Mouse (Mus musculus): Measurements from ENCODE around the gene Pax5. TPM values are rescaled to one million over a fixed set of nuclear protein-coding genes. Genes with fewer than 3 reads are reported as not detected.
"Not testable (repeated sequence)": the region's sequence is repeated elsewhere in the genome, so short reads cannot be mapped to it uniquely, and the experiment has no call there.

Gene Pax5
- total RNA-seq (2021) = under 1 TPM; 0.05 to 0.99 TPM

GRCm38 (mm10) chr4:44709740-44710700, at the start of gene Pax5:
Gene Pax5 (minus strand): TSS chr4:44710487.
- DNase-seq = no peak

DNA sequence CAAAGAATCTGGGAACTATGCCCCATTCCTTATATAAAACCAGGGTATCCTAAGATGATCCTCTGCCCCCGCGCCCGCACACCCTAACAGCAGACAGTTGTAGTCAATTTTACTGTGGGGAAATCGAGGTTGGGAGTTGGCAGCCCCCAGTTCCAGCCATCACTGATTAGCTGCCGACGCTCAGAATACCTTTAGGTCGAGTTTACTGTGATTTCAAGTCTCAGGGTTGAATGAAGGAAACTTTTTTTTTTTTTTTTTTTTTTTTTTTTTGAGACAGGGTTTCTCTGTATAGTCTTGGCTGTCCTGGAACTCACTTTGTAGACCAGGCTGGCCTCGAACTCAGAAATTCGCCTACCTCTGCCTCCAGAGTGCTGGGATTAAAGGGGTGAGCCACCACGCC, 46.8 kb upstream of the Pax5 start:
- not testable (repeated sequence) for DNase-seq

DNA sequence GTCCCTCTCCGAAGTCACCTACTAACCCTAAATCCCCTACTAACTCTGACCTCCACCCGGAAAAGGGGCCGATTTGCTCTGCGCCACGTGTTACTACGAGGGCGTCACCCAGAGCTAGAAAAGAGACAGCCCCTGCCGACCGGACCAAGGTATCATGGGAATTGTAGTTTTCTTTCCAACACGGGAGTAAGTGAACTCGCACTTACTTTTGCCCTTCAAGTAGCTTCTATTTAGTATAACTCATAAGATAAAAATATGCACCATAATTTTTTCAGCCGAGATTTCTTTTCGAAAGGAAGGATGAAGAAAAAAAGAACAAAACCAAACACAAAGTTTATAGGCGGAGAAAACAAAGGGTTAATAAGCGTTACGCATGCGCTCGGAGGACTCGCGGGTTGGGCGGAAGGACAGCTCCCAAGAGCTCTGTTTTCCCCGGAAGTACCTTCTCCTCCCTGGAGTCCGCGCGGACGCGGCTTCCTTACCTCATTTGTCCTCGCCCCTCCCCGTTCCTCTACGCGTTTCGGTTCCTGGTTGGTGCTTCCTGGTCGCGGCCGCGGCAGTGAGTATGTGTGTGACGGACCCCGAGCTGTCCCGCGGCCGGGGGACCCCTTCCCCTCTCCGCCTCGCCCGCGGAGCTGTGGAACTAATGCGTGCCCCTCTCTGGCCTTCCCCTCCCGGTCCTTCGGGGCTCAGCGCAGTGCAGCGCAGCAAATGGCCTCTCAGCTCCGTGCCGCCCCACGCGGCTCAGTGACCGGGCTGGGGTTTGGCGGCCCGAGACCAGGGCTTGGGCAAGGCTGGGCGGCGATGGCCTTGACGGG, 46.1 kb upstream of the Pax5 start:
- peak; percentile 92 to 93 for DNase-seq

- no peak for DNase-seq
Observed at GRCm38 (mm10) chr4:44755553-44756133, 45.4 kb upstream of the Pax5 start, which contains the start of gene Zcchc7. Gene Zcchc7 (plus strand): TSS chr4:44755877.

DNA sequence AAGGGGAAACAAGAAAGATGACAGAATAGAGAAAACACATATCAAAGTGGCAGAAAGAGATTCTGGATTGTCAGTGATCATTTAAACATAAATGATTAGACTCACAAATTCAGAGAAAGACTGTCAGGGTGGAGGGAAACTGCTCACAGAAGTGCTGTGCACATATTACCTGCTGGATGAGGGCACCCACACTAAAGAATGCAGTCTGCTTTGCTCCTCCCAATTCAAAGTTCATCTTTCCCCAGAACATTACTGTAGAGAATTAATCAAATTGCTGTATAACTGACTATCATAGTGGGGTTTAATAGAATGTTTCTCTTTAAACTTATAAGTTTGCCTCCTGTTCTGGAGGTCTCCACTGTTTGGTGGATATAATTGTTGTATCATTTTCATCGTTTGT, 30.2 kb upstream of the Pax5 start:
- no peak for DNase-seq

- DNase-seq = no peak
Observed at GRCm38 (mm10) chr4:44721237-44721636, 10.9 kb upstream of the Pax5 start.

DNA sequence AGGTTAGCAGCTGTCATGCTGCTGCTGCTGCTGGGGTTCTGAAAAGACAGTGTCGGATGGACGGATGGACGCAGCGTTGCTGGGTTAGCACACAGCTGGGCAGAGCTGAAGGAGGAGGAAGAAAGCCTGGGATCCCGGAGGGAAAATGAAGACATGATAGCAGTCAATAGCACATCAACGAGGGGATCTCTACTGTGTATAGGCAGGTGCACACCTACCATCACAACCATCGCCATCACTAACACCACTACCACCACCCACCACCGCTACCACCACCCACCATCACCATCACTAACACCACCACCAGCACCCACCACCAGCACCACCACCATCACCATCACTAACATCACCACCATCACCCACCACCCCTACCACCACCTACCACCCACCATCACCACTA, 9.8 kb upstream of the Pax5 start:
- no peak for DNase-seq

DNA sequence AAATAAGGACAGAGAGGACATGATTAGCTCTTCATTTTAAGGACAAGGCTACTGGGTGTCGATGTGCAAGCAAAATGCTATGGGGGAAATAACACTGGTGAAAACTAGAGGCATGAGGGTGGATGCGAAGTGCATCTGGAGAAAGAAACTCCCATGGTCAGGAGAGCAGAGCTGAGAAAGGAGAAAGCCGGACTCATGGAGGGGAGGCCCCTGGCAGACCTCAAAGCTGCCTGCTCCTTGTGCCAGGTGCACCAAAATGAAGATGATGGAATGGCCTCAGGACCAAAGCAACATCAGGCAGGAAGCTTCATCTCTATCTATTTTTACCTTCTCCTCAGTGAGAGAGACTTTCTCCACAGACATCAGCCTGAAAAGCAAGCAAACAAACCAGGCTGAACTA, 7.4 kb upstream of the Pax5 start:
- DNase-seq = no peak

- no peak for DNase-seq
Observed at GRCm38 (mm10) chr4:44716391-44716790, 6.1 kb upstream of the Pax5 start.

- DNase-seq = no peak
Observed at GRCm38 (mm10) chr4:44715621-44716160, 5.4 kb upstream of the Pax5 start.

DNA sequence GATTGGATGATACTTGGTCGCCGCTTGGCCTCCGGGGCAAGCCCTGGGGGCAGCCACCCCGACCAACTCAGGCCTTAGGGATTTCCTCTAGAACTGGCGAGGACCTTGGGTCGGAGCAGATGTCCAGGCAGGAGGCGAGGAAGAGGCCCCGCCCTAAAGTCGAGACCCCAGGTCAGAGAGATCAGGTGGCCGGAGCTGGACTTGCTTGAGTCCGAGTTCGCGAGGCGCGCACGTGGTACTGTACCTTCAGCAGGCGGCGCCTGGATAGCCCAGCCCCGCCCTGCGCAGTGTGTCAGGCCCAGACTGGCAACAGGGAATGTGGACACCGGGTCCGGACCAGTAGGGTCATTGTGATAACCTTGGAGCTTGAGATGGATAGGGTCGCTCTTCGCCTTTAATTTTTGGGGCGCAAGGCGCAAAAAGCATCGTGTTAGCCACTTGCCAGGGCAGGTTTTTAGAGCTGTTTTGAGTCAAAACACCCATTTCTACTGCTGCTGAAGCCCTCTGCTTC, 3.9 kb upstream of the Pax5 start:
- DNase-seq = no peak

DNA sequence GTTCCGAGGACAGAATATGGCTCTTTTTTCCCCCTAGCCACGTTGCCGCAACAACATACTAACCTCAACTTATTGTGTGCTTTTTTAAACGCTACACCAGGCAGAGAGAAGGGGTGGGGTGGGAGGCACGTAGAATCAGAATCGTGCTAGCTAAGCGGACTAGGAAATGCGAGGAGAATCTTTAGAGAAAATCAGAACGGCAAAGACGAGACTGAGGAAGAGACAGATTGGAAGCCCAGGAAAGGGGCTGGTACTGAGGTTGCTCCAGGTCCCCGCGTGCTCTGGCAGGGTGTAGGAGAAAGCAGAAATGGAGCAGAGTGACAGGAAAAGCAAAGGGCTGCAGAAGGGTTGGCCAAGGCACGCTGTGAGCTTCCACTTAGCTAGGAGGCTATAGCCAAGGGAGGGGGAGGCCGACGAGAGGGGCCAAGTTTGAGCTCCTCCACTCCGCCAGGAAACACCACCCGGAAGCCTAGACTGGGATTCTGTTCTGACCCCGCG, 3.3 kb upstream of the Pax5 start:
- DNase-seq = no peak

DNA sequence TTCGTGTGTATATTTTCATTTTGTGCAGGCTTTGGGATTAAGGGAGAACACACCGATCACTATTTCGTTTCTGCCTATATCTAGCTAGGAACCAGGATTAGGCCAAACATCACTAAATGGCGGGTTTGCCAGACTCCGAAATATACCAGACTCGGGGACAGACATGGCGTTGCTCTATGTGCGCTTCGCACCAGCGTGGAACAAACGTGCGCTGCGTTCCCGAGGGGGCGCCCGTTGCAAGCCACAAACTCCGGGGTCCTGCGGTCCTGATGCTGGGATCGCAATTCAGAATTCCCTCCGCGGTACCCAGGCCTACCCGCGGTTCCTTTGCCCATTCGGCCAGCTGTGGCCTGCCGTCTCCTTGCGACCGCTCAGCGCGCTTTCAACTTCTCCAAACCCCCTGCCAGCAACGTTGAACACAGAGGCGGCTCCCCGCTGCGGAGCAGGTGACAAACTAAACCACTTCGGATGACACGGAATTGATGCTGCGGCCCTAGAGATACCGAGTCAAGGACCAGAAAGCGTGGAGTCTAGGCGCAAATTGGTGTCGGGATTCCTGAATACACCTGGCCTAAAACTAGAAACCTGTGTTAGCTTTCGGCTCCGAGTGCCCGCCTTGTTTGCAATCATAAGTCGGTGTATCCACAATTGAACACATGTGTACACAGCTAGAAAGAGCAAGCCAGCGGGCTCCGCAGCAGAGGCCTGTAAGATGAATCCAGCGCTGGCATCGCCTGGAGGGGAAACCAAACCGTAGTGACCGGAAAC, 2.7 kb upstream of the Pax5 start:
- DNase-seq = no peak

DNA sequence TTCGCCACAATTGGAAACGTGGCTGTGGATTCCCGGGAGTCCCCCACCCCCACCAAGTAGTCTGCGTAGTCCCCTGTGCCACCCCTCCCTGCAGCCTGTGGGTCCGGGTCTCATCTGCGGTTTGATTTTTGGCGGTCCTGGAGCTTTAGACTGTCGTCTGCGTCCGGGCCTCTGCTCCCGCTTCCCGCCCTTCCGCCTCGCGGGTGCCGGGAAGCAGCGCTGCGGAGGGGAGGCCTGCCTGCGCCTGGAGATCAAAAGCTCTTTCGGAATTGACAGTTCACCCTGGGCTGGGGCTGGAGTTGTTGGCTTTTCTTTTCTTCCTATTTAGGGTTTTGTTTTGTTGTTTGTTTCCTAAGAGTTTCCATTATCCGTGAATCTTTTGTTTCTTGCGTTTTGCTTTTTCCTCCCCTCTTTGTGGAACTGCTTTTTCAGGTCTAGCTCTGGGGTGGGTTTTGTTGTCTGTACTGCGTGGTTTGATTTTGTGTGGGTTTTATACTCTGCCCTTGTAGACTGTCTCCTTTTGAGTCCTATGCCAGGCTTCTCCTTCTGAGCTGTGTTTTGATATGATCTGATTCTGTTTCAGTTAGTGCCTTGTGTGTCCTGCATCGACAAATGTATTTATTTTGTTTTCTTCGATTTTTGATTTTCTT, 1.9 kb upstream of the Pax5 start:
- DNase-seq = no peak

GRCm38 (mm10) chr4:44711136-44711900, 1.0 kb upstream of the Pax5 start:
- DNase-seq = no peak

- no peak for DNase-seq
Observed at GRCm38 (mm10) chr4:44710701-44711097, 412 bp upstream of the Pax5 start.

DNA sequence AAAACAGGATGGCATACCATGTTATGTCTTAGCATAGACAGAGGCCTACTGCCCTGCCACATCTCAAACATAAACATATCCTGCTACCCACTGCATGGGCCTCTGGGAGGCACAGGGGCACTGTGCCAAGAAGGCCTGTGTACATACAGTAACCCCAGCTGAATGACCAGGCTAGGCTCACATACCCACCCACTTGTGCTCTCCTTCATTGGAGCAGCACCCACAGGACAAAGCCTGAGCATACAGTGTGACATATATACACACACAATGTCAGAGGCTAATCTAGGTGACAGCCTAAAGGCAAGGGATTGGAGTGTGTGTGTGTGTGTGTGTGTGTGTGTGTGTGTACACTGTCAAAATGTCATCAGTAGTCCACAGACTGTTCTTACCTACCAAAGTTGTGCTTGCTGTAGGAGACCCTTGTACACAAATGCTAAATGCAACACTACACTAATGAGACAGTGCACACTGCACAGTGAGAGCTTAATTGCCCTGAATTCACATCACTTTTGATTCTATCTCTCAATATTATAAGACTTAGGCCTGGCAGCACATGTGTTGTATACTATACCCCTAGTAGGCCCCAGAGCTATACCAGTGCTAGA, 1.1 kb downstream of the Pax5 start:
- DNase-seq = no peak

- DNase-seq = no peak
Observed at GRCm38 (mm10) chr4:44708311-44708710, 2.0 kb downstream of the Pax5 start.

DNA sequence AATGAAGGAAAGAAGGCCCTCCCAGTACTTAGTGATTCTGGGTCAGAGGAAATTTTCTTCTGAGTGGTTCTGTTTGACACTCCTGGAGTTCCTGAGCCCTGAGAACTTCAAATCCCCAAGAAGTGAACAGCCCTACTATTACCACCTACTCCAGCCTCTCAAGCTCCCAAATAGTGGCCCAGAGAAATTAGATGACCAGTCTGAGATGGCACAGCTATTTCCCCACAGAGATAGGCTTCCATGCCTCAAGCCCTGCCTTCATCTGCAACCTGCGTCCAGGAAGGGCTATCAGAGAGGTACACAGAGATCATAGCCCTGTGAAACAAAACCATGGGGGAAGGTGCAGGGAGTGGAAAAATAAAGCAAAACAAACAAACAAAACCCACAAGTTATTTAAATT, 3.4 kb downstream of the Pax5 start:
- DNase-seq = no peak

DNA sequence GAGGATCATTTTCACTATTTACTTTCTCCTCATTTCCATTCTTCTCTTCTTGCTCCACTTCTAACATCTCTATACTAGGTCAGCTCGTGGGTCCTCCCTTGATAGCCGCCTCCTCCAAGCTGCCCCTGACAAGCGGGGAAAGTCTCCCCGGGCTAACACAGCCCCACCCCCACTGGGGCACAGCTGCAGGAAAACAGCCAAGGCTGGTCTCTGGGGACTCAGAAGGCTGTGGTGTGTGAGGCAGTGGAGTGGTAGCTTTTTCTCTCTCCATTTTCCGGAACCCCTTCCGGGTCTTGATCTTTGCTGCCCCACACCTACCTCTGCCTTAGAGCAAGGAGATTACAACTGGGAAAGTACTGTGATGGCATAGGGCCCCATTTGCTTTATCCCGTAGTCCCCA, 4.3 kb downstream of the Pax5 start:
- no peak for DNase-seq

Measured in layer of hippocampus, postnatal 36 days (tissue).